Mouse (Mus musculus) heart, embryonic 12.5 days (tissue): ENCODE results near the gene 4921517D22Rik. TPM values are rescaled to one million over a fixed set of nuclear protein-coding genes. Genes with fewer than 3 reads are reported as not detected.
A peak's percentile ranks its signal among the peaks of the same experiment; 100 is the strongest.

Experiments
- ATAC-seq: fragments of 200-750 bp; cut with Nextera tagmentation; 2 replicates; pipeline ENCODE4 v1.8.0; 2017; ENCODE audit warnings: moderate TSS enrichment, moderate library complexity; ENCODE audit not compliant: insufficient number of reproducible peaks, low FRiP score
- H3K27ac ChIP-seq: fragments of 300-500 bp; sonication (generic); 2 replicates; pipeline ENCODE4 v1.5.1; 2016; ENCODE audit warnings: mild to moderate bottlenecking, moderate library complexity; ENCODE audit not compliant: poor library complexity, severe bottlenecking
- H3K27me3 ChIP-seq: fragments of 300-500 bp; sonication (generic); replicated peaks from 2 replicates; pipeline ENCODE4 v1.6.1; 2016; ENCODE audit warnings: mild to moderate bottlenecking, moderate library complexity
- H3K36me3 ChIP-seq: fragments of 300-500 bp; sonication (generic); 2 replicates; pipeline ENCODE4 v1.6.1; 2016; ENCODE audit warnings: mild to moderate bottlenecking, moderate library complexity
- H3K4me1 ChIP-seq: fragments of 300-500 bp; sonication (generic); replicated peaks from 2 replicates; pipeline ENCODE4 v1.6.1; 2016; ENCODE audit warnings: mild to moderate bottlenecking
- H3K4me2 ChIP-seq: fragments of 300-500 bp; sonication (generic); 2 replicates; pipeline ENCODE4 v1.6.1; 2016; ENCODE audit warnings: mild to moderate bottlenecking, moderate library complexity
- H3K4me3 ChIP-seq: fragments of 300-500 bp; sonication (generic); 2 replicates; pipeline ENCODE4 v1.5.1; 2016; ENCODE audit warnings: mild to moderate bottlenecking
- H3K9ac ChIP-seq: fragments of 300-500 bp; sonication (generic); 2 replicates; pipeline ENCODE4 v1.6.1; 2016; ENCODE audit warnings: mild to moderate bottlenecking, moderate library complexity
- H3K9me3 ChIP-seq: fragments of 300-500 bp; sonication (generic); replicated peaks from 2 replicates; pipeline ENCODE4 v1.6.1; 2016; ENCODE audit warnings: mild to moderate bottlenecking, moderate library complexity
- WGBS: fragments of 180-500 bp; shearing (Covaris S2); methylation state at CpG from one replicate; pipeline ENCODE4 v1.1.7; 2016; 5-methylcytosine and 5-hydroxymethylcytosine counted together
- polyA plus RNA-seq: library from polyadenylated mRNA; unstranded; fragments of >200 nt; fragmentation: Nextera tagmentation; extraction: Ambion mirVana; gene quantifications from 2 replicates; pipeline ENCODE4 v1.2.1, GENCODE M21; 2016

4921517D22Rik gene
- polyA plus RNA-seq, 1 experiment from 2014 or later = not detected

DNA sequence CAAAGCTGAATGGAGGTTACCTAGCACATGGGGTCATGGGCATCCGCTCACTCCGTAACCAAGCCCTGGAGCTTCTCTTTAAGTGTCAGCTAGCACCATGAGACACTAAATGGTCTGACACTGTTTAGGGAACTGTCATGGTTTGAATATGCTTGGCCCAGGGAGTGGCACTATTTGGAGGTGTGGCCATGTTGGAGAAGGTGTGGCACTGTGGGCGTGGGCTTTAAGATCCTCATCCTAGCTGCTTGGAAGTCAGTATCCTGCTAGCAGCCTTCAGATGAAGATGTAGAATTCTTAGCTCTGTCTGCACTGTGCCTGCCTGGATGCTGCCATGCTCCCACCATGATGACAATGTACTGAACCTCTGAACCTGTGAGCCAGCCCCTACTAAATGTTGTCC lies 33.5 kb downstream of the 4921517D22Rik start:
- Histone ChIP-seq H3K4me3 (no peak overlapping the region), H3K9ac (no peak overlapping the region), H3K4me2 (no peak overlapping the region), H3K36me3 (peaks cover 54% of the 10 kb centered on the region), H3K27me3 (no peaks in the 10 kb centered on the region), H3K9me3 (no peaks in the 10 kb centered on the region), H3K4me1 (peaks cover 6% of the 10 kb centered on the region), H3K27ac (no peak overlapping the region)
- no peak for ATAC-seq
- 96% methylated on average over 3 of the region's 3 CpGs for WGBS

DNA sequence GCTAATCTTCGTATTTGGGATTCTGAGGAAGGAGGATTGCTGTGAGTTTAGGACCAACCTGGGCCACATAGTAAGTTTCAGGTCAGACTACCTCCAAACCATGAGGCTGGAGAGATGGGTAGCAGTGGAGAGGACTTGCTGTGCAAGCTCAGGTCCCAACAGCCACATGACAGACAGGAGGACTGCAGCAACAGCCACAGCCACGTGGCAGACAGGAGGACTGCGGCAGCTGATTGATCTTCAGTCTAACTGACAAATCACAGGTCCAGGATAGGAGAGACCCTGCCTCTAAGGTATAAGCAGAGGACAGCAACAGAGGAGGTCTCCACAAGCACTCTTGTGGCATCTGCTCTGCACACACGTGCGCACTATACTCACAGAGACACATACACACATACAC lies 36.1 kb downstream of the 4921517D22Rik start:
- Histone ChIP-seq H3K27ac (no peak overlapping the region), H3K9me3 (no peaks in the 10 kb centered on the region), H3K9ac (no peak overlapping the region), H3K4me1 (peaks cover 20% of the 10 kb centered on the region), H3K4me2 (no peak overlapping the region), H3K27me3 (no peaks in the 10 kb centered on the region), H3K36me3 (peaks cover 37% of the 10 kb centered on the region), H3K4me3 (no peak overlapping the region)
- no peak for ATAC-seq
- WGBS = 82% methylated on average over 5 of the region's 5 CpGs

DNA sequence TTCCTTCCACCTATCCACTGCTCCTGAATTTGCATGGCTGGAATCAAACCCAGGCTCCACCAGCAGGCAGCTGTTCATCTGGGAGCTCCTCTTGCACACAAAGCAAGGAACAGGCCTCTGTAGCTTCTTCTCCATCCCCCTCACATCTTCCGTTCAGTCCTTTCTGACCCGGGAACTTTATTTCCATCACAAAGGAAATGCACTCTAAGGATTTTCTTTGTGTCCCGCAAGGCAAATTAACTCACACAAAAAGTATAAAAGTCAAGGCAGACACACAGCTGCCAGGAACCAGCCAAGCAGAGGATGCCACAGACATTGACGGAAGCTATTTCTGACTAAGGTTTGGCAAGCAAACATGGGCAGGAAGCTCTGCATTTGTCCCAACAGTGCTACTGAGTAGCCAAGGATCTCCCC lies 36.9 kb downstream of the 4921517D22Rik start:
- Histone ChIP-seq H3K4me3 (no peak overlapping the region), H3K9me3 (no peaks in the 10 kb centered on the region), H3K4me1 (peaks cover 26% of the 10 kb centered on the region), H3K27me3 (no peaks in the 10 kb centered on the region), H3K9ac (no peak overlapping the region), H3K27ac (0 out of 2 replicates have a peak overlapping the region, but pooled peaks have one; percentile 5), H3K4me2 (no peak overlapping the region), H3K36me3 (peaks cover 29% of the 10 kb centered on the region)
- no peak for ATAC-seq
- WGBS = 72% methylated on average over 4 of the region's 4 CpGs

DNA sequence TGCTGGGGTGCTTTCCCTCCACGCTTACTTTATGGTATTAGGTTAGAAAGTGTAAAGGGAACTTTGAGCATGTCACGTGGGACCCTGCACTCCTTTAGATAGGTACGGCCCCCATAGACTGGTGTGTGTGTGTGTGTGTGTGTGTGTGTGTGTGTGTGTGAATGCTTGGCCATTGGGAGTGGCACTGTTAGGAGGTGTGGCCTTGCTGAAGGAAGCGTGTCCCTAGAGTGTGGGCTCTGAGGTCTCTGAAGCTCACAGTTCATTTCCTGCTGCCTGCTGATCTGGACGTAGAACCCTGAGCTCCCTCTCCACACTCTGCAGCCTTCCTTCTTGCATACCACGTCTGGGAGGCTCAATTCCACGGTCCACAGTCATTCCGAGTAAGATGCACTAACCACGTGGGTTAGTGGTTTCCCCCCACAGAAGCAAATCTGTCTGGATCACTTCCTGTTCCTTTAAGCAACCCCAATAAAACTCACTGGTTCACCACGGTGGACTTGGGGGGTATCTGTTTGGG lies 37.5 kb downstream of the 4921517D22Rik start:
- no peak overlapping the region for H3K4me3 ChIP-seq
- no peak for ATAC-seq
- H3K27me3 ChIP-seq = no peaks in the 10 kb centered on the region
- no peak overlapping the region for H3K4me2 ChIP-seq
- peaks cover 26% of the 10 kb centered on the region for H3K4me1 ChIP-seq
- H3K27ac ChIP-seq = 0 out of 2 replicates have a peak overlapping the region, but pooled peaks have one; percentile 5
- 69% methylated on average over 10 of the region's 10 CpGs for WGBS
- H3K9ac ChIP-seq = no peak overlapping the region
- H3K9me3 ChIP-seq = no peaks in the 10 kb centered on the region
- peaks cover 23% of the 10 kb centered on the region for H3K36me3 ChIP-seq

- 90% methylated on average over 15 of the region's 15 CpGs for WGBS
These were observed 38.1 kb downstream of the 4921517D22Rik start for GRCm38 (mm10) chr13:59655718-59656315.

GRCm38 (mm10) chr13:59654465-59654864 lies 39.4 kb downstream of the 4921517D22Rik start:
- peaks cover 31% of the 10 kb centered on the region for H3K4me1 ChIP-seq
- H3K27me3 ChIP-seq = no peaks in the 10 kb centered on the region
- WGBS = 84% methylated on average over 5 of the region's 5 CpGs
- H3K4me2 ChIP-seq = no peak overlapping the region
- ATAC-seq = no peak
- H3K36me3 ChIP-seq = peaks cover 25% of the 10 kb centered on the region
- H3K4me3 ChIP-seq = no peak overlapping the region
- H3K9me3 ChIP-seq = no peaks in the 10 kb centered on the region
- H3K9ac ChIP-seq = no peak overlapping the region
- H3K27ac ChIP-seq = no peak overlapping the region

More at GRCm38 (mm10) chr13:59655718-59656315, 38.1 kb downstream of the 4921517D22Rik start:
- H3K4me2 ChIP-seq = no peak overlapping the region
- H3K9me3 ChIP-seq = no peaks in the 10 kb centered on the region
- no peak overlapping the region for H3K27ac ChIP-seq
- peaks cover 26% of the 10 kb centered on the region for H3K4me1 ChIP-seq
- H3K9ac ChIP-seq = no peak overlapping the region
- no peaks in the 10 kb centered on the region for H3K27me3 ChIP-seq
- H3K36me3 ChIP-seq = peaks cover 20% of the 10 kb centered on the region; the same call in 1 of the 2 replicates
- H3K4me3 ChIP-seq = no peak overlapping the region
- ATAC-seq = no peak

DNA sequence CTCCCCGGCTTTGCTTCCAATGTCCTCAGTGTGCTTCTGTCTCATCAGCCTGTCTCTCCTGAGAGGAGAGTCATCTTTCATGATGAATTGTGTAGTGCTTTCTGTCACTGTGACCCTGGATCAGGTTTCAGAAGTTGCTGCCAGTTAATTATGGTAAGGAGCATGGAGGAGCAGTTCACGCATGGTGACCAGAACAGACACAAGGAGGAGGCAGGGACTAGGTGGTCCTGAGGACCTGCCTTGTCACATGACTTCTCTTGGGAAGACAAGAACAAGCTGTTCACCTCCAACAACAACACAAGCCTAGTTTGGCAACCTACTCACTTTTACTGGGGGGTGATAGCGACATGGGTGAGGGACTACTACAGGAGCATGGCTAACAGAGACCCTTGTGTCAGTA lies 40.8 kb downstream of the 4921517D22Rik start:
- peaks cover 28% of the 10 kb centered on the region for H3K36me3 ChIP-seq
- H3K27ac ChIP-seq = no peak overlapping the region
- WGBS = 63% methylated on average over 3 of the region's 3 CpGs
- no peak overlapping the region for H3K9ac ChIP-seq
- ATAC-seq = no peak
- H3K27me3 ChIP-seq = no peaks in the 10 kb centered on the region
- H3K4me3 ChIP-seq = no peak overlapping the region
- H3K9me3 ChIP-seq = no peaks in the 10 kb centered on the region
- no peak overlapping the region for H3K4me2 ChIP-seq
- peaks cover 36% of the 10 kb centered on the region for H3K4me1 ChIP-seq

- Histone ChIP-seq H3K4me2 (no peak overlapping the region), H3K27me3 (no peaks in the 10 kb centered on the region), H3K4me1 (peaks cover 40% of the 10 kb centered on the region), H3K27ac (no peak overlapping the region), H3K4me3 (no peak overlapping the region), H3K9me3 (no peaks in the 10 kb centered on the region), H3K9ac (no peak overlapping the region), H3K36me3 (peaks cover 24% of the 10 kb centered on the region)
- no peak for ATAC-seq
- WGBS = 37% methylated on average over 5 of the region's 5 CpGs
These were observed 41.3 kb downstream of the 4921517D22Rik start for GRCm38 (mm10) chr13:59652651-59653050.

DNA sequence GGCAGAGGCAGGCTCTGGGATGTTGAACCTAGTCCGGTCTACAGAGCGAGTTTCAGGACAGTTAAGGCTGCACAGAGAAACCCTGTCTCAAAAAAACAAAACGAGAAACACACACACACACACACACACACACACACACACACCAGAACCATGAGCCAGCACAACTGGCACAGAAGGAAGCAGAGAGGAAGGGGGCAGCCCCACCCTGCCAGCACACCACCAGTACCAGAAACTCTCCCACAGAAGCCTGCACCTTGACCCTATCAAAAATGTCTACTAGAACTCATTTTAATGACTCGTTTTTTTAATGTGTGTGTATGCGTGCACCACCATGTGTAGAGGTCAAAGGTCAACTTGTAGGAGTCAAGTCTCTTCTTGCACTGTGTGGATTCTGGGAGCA lies 44.1 kb downstream of the 4921517D22Rik start:
- ATAC-seq = no peak
- Histone ChIP-seq H3K9ac (no peak overlapping the region), H3K4me2 (no peak overlapping the region), H3K4me3 (no peak overlapping the region), H3K27ac (no peak overlapping the region), H3K4me1 (peaks cover 62% of the 10 kb centered on the region), H3K27me3 (no peaks in the 10 kb centered on the region), H3K36me3 (peaks cover 27% of the 10 kb centered on the region), H3K9me3 (no peaks in the 10 kb centered on the region)
- whole genome bisulfite sequencing = 73% methylated on average over 5 of the region's 5 CpGs

GRCm38 (mm10) chr13:59648598-59648997 lies 45.3 kb downstream of the 4921517D22Rik start:
- Histone ChIP-seq H3K9ac (no peak overlapping the region), H3K4me3 (no peak overlapping the region), H3K4me2 (no peak overlapping the region), H3K27me3 (no peaks in the 10 kb centered on the region), H3K27ac (no peak overlapping the region), H3K9me3 (no peaks in the 10 kb centered on the region), H3K36me3 (peaks cover 23% of the 10 kb centered on the region), H3K4me1 (peaks cover 56% of the 10 kb centered on the region)
- no peak for ATAC-seq
- WGBS = 80% methylated on average over 6 of the region's 6 CpGs

DNA sequence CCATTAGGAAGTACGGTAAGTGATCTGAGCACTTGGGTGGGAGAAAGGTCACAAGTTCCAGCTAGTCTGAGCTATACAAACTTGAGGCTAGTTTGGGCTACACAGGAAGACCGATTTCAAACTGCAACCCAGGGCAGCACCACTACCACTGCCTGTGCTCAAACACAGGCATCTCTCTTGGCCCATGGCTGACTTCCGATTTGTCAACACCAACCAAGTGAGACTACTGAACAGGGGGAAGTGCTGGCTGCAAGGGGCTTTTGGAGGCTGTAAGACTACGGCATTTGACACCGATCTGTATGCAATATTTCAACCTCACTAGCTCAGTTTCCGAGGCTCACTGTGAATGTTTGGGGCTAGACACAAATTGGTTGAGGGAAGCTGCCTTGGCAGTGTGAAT lies 46.4 kb downstream of the 4921517D22Rik start:
- no peaks in the 10 kb centered on the region for H3K9me3 ChIP-seq
- no peak overlapping the region for H3K9ac ChIP-seq
- peaks cover 23% of the 10 kb centered on the region for H3K36me3 ChIP-seq
- no peaks in the 10 kb centered on the region for H3K27me3 ChIP-seq
- H3K4me2 ChIP-seq = no peak overlapping the region
- 0 out of 2 replicates have a peak overlapping the region, but pooled peaks have one; percentile 13 for H3K27ac ChIP-seq
- no peak overlapping the region for H3K4me3 ChIP-seq
- peaks cover 45% of the 10 kb centered on the region for H3K4me1 ChIP-seq
- ATAC-seq = no peak
- WGBS = 79% methylated on average over 6 of the region's 6 CpGs
